Mouse (Mus musculus) layer of hippocampus, adult 9-10 months (tissue): ENCODE results near the gene Itpkc.

Source experiments
- DNase-seq: peaks from one replicate; pipeline ENCODE4 v3.0.0; 2022; ENCODE audit warnings: low spot score

Gene Itpkc

DNA sequence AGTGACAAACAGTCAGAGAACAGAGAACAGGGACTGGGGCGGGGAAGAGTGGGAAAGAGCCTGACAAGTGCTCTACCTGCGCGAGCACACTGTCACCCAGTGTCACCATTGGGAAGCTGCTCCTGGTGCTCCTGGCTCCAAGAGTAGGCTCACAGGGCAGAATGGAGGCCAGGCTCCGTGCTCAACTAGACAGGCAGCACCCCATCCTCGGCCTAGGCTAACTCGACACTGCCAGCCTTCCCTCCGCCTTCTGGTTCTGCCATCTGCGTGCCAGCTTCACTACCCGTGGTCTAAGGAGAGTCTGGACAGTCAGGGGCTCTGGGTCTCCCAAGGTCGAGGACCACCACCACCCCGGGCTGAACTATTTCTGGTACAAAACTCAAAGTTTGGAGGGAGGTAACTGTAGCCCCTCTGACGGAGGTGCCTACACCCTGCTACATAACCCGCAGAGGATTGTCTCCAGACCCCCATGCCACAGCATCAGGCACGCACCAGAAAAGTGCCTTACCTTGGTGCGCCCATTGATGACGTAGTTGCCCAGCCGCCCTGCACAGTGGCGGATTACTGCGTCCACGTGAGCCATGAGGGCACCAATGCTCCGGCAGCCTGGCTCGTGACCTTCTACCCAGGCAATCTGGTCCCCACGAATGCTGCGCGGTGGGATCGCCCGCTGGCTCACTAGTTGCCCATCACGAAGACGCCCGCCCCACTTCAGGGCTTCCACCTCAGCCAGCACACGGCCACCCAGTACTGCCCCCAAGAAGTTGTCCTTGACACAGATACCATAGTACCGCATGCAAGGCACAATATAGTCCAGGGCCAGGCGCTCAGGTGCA, 64.1 kb downstream of the Itpkc start:
- DNase-seq = no peak

DNA sequence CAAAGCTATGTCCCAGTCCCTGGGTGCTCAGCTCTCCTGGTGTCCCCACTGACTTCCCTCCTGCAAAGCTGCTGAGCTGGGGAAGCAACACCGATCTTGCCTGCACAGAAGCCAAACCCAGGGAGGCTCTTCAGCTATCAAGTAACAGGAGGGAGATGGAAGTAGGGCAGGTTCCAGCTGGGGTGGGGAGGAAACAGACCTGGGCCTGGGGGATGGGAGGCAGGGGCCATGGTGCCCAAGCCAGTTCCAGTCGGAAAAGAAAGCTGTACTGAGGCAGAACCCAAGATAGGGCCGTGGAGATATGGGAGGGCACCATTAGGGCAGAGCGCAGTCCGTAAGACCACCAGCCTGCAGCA, 65.0 kb downstream of the Itpkc start:
- DNase-seq = no peak

DNA sequence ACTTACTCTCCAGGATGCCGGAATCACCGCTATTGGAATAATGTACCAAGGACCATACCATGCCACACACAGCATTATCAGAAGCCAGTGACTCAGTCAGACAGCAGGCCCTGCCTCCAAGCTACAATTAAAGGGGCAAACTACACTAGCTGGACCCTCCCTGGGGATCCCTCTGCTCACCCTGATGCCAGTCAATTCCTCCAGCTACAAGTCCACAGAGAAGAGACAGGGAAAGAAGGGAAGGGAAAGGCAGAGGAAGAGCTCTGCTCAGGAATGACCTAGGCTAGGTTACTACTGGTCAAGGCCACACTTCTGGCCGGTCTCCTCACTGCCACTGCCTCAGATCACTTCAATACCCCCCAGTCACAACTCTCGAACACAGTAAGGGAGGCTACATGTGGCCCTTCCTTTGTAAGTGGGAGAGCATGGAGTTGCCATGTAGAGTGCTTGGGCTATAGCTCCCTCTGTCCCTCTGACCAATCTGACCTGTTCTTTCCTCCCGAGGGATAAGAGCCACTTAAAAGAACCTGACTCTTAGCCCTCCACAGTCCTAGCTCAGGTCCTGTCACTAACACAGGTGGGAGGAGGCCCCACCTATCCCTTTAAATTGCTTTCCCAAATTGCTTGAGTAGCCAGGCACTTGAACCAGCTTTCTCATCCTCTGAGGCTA, 65.5 kb downstream of the Itpkc start:
- no peak for DNase-seq

DNA sequence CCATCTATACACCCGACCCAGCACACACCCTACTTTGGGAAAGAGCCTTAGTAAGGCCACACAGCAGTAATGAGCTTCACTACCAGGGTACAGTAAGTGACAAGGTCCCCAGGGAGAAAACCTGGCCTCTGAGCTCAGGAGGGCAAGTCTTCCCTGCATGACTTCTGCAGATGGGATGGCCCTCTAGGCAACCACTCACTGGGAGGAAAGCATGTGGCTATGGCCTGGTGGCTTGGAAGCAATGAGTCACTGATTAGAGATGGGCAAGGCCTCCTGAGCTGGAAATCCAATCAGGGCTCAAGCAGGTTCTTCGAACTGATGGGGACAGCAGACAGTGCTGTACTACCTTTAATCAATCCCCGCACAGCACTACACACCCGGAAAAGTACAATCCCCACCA, 66.7 kb downstream of the Itpkc start:
- DNase-seq = no peak

DNA sequence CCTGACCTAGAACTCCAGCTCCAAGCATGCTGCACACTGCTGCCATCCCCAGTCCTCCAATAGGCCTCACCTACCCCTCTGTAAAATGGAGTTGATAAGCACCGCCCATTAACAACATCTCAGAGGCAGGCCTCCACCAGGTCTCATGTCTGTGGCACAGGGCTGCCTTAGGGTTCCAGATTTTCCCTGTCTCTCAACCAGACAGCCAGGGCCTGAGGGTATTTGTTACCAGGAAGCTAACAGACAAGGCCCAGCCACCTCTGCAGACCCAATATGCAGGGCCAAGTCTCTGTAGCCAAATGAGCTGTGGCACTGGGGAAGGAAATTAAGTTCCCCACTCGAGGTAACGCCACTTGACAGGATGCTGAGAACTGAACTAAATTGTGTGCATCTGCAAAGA, 67.5 kb downstream of the Itpkc start:
- no peak for DNase-seq

DNA sequence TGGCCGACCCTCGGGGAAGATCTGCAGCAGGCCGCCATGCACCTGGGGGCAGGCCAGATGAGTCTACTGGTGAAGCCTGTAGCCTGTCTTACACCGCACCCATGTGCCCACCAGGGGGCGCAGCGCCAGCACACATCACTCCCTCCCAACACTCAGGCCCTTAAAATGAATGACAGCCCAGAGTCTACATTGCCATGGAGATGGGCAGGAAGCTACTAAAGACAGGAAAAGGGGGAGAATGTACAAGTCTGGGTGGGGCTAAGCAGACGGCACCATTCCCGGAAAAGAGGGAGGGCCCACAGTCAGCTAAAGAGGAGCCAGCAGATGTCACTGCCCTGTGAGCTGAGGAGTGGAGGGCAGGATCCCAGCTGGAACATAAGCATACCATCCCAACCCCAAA, 68.6 kb downstream of the Itpkc start:
- peak; percentile 89 for DNase-seq

DNA sequence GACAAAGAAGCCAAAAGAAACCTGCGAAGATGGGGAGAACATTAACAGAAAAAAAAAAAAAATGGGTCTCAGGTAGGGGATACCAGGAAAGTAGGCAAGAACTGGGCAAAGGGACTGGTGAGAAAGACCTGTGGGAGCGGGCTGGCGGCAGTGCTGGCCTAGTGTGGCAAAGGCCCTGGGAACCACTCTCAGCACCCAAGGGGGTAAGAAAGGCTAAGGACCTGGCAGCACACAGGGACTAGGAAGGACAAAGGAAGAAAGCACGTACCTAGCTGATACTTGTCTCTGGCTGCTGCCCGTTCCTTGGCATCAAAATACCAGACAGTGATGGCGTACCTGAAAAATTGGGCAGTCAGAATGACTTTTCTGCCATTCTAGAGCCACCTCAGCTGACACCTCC, 69.2 kb downstream of the Itpkc start:
- DNase-seq = no peak

DNA sequence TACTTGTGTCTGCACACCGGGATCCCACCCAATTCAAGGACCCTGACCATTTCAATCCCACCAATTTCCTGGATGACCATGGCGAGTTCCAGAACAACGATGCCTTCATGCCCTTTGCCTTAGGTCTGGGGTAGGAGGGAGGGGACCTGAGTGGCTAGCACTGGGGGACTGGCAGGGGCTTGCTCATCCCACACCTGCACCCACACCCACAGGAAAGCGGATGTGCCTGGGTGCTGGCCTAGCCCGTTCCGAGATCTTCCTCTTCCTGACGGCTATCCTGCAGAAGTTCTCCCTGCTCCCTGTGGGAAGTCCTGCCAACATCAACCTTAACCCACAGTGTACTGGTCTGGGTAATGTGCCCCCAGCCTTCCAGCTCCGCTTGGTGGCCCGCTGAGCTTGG, 70.3 kb downstream of the Itpkc start:
- DNase-seq = no peak
